Mouse (Mus musculus): ENCODE data around the gene Rgs7.

- TF ChIP-seq CTCF (IDR thresholded peaks at IDR 0.05; ENCODE audit: low read depth) (no peak), EP300 (IDR thresholded peaks at IDR 0.05; ENCODE audit: low read depth) (no peak)
Observed at GRCm38 (mm10) chr1:175128525-175128924, 363.8 kb downstream of the Rgs7 start.

All from liver, embryonic 14.5 days (tissue).